Mouse (Mus musculus) forebrain, embryonic 13.5 days (tissue): ENCODE data around the gene Sipa1l1. TPM values are rescaled to one million over a fixed set of nuclear protein-coding genes. Genes with fewer than 3 reads are reported as not detected.

ENCODE experiments used
- ATAC-seq: fragments of 200-750 bp; cut with Nextera tagmentation; 2 replicates; pipeline ENCODE4 v1.8.0; 2017
- H3K27ac ChIP-seq: fragments of 300-500 bp; sonication (generic); 2 replicates; pipeline ENCODE4 v1.5.1; 2015; ENCODE audit warnings: inconsistent platforms, mild to moderate bottlenecking, moderate library complexity
- H3K27me3 ChIP-seq: fragments of 300-500 bp; sonication (generic); 2 replicates; pipeline ENCODE4 v1.6.1; 2015; ENCODE audit warnings: mild to moderate bottlenecking, inconsistent platforms
- H3K36me3 ChIP-seq: fragments of 300-500 bp; sonication (generic); 2 replicates; pipeline ENCODE4 v1.6.1; 2015; ENCODE audit warnings: mild to moderate bottlenecking, inconsistent platforms; ENCODE audit not compliant: poor library complexity, severe bottlenecking
- H3K4me1 ChIP-seq: fragments of 300-500 bp; sonication (generic); 2 replicates; pipeline ENCODE4 v1.6.1; 2015; ENCODE audit warnings: inconsistent platforms
- H3K4me2 ChIP-seq: fragments of 300-500 bp; sonication (generic); 2 replicates; pipeline ENCODE4 v1.6.1; 2015; ENCODE audit warnings: inconsistent platforms, mild to moderate bottlenecking, moderate library complexity
- H3K4me3 ChIP-seq: fragments of 300-500 bp; sonication (generic); 2 replicates; pipeline ENCODE4 v1.5.1; 2015; ENCODE audit warnings: mild to moderate bottlenecking, inconsistent platforms
- H3K9ac ChIP-seq: fragments of 300-500 bp; sonication (generic); 2 replicates; pipeline ENCODE4 v1.6.1; 2015; ENCODE audit warnings: mild to moderate bottlenecking, inconsistent platforms
- H3K9me3 ChIP-seq: fragments of 300-500 bp; sonication (generic); replicated peaks from 2 replicates; pipeline ENCODE4 v1.6.1; 2016; ENCODE audit warnings: inconsistent platforms
- WGBS: fragments of 180-500 bp; shearing (Covaris S2); methylation state at CpG from one replicate; pipeline ENCODE4 v1.1.7; 2015; 5-methylcytosine and 5-hydroxymethylcytosine counted together
- polyA plus RNA-seq: library from polyadenylated mRNA; unstranded; fragments of >200 nt; fragmentation: Nextera tagmentation; extraction: Ambion mirVana; gene quantifications from 2 replicates; pipeline ENCODE4 v1.2.1, GENCODE M21; 2015

Sipa1l1 gene
- polyA plus RNA-seq, 1 experiment from 2014 or later, result 19.3 TPM

DNA sequence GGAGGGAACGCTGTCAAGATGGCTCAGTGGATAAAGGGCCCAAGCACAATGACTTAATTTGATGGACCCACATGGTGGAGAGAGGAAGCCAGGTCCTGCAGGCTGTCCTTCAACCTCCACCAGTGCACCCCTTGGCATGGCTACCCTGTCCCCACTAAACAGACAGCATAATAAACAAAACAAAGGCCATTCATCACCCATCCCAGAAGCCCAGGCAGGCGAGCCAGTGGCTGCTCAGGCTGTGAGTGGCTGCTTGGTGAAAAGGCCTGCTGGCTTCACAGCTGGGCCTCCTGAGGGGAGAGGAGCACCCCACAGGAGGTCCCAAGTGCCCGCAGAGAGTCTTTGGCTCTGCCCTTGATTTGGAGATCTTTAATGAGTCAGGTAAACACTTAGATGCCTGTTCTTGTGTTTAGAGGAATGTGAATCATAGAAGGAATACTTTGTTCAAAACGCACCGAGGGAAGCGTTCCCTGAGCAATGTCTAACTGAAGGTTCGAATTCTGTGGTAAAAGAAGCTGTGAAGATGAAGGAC is 27.6 kb downstream of the Sipa1l1 start:
- Histone ChIP-seq H3K36me3 (no peaks in the 10 kb centered on the region), H3K4me1 (peaks cover 22% of the 10 kb centered on the region), H3K9me3 (no peaks in the 10 kb centered on the region), H3K4me3 (no peak overlapping the region), H3K27ac (no peak overlapping the region), H3K27me3 (no peaks in the 10 kb centered on the region), H3K4me2 (no peak overlapping the region), H3K9ac (no peak overlapping the region; the same call in 1 of the 2 replicates)
- WGBS, result 21% methylated on average over 7 of the region's 7 CpGs
- no peak for ATAC-seq

DNA sequence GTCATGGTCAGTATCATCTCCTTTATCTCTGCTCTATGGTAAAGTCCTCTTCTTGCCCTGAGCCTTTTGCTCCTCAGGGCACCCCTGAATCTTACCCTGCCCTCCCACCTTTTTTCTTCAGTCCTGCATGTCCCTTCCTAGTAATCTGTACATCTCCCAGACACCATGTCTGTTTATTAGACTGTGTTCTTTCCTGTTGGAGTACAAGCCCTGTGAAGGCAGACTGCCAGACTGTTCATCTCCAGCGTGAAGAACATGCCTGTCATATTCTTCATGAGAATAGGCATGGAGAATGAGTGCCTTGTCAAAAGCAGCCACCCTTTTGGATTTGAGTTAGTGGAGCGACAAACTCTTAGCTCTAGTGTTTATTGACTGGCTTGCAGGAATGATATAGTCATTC is 28.1 kb downstream of the Sipa1l1 start:
- WGBS, result 79% methylated on average over 2 of the region's 2 CpGs
- ATAC-seq, result no peak
- no peak overlapping the region for H3K27ac ChIP-seq
- H3K36me3 ChIP-seq, result no peaks in the 10 kb centered on the region
- no peaks in the 10 kb centered on the region for H3K27me3 ChIP-seq
- no peak overlapping the region for H3K4me3 ChIP-seq
- H3K4me2 ChIP-seq, result no peak overlapping the region
- H3K9ac ChIP-seq, result no peak overlapping the region
- no peaks in the 10 kb centered on the region for H3K9me3 ChIP-seq
- peaks cover 22% of the 10 kb centered on the region for H3K4me1 ChIP-seq

DNA sequence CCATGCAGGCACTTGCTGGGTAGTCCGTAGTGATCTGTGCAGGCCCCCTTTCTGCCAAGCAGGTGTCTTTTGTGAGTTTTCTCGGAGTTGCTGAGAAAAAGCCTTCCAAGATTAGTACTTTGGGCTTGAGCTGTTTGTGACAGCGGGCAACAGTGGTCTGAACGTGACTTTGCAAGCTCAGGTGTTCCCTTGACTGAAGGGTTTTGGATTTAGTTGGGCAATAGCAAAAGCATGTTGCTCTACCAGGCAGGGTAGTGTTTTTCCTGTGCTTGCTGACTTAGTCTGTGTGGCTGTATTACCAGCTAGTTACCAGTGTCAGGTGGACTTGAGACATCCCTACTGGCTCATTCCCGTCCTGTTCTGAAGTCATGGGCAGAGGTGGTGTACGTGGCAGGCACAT is 30.2 kb downstream of the Sipa1l1 start:
- 84% methylated on average over 6 of the region's 6 CpGs for WGBS
- Histone ChIP-seq H3K36me3 (no peaks in the 10 kb centered on the region), H3K27me3 (no peaks in the 10 kb centered on the region), H3K4me1 (peaks cover 18% of the 10 kb centered on the region), H3K4me2 (no peak overlapping the region), H3K9ac (no peak overlapping the region), H3K27ac (no peak overlapping the region), H3K4me3 (no peak overlapping the region), H3K9me3 (no peaks in the 10 kb centered on the region)
- no peak for ATAC-seq

DNA sequence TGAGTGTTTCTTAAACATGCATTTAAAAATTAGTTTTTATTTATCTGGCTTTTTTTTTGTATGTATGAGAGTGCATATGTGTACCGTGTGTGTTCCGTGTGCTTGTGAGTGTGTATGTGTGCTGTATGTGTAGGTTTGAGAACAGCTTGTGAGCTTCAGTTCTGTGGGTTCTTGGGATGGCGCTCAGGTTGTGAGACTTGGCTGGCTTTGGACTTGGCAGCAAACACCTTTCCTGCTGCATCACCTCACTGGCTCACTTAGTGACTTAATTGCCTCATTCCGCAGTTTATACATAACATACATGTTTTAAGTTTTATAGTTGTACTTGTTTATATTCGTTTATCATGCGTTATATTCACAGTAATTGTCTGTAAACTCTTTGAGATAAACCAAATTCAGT is 35.0 kb downstream of the Sipa1l1 start:
- Histone ChIP-seq H3K4me3 (no peak overlapping the region), H3K9ac (no peak overlapping the region), H3K4me2 (no peak overlapping the region), H3K36me3 (no peaks in the 10 kb centered on the region), H3K9me3 (no peaks in the 10 kb centered on the region), H3K4me1 (no peaks in the 10 kb centered on the region), H3K27ac (no peak overlapping the region), H3K27me3 (no peaks in the 10 kb centered on the region)
- 93% methylated on average over 6 of the region's 6 CpGs for WGBS
- ATAC-seq, result no peak

DNA sequence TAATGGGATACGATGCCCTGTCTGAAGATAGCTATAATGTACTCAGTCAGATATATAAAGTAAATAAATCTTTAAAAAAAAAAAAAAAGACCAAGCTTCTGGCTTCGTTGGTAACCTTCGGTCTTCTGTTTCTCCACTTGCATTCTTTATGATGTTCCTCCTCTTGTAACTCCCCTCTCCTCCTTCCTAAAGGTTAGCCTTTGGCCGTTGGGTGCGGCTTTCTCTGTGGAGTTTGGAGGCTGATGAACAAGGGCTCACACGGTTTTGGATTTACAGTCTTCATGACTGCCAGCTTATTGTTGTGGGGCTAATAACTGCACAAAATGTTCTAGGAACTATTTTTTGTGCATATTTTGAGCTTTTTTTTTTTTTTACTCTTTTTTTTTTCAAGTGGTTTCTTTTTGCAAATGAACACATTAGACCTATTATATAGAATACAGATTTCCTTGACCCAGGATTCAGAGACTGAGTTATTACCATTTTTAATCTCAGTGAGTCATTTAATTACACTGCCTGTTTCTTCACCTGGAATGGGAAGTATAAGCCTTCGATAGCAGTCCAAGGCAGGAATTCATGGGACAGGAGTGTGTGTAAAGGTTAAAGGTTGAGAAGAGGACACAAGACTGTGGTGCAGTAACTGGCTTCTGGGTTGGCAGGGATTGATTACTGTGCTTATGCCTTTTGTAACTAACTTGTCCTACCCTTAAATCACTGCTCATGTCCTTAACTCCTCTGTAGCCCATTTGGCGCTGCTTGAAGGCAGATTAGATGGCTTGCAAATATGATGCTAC is 37.9 kb downstream of the Sipa1l1 start:
- 93% methylated on average over 8 of the region's 8 CpGs for WGBS
- Histone ChIP-seq H3K9me3 (no peaks in the 10 kb centered on the region), H3K27me3 (no peaks in the 10 kb centered on the region), H3K4me3 (no peak overlapping the region), H3K4me1 (no peaks in the 10 kb centered on the region), H3K4me2 (no peak overlapping the region), H3K9ac (no peak overlapping the region), H3K36me3 (no peaks in the 10 kb centered on the region), H3K27ac (no peak overlapping the region)
- ATAC-seq, result no peak

DNA sequence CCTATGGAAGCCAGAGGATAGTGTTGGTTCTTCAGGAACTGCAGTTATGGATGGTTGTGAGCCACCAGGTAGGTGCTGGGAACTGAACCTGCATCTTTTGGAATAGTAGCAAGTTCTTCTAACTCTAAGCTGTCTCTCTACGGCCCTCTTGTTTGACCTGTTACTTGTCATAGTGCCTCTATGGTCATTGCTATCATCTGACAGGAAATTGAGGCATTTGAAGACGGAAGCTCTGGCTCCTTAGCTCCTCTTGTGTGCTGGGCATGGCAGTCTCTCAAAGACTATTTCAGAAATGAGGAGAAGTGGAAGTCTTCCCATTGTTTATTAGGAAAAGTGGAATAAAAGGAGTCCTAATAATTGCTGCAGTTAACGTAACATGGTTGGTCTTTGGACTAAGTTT is 38.9 kb downstream of the Sipa1l1 start:
- H3K9ac ChIP-seq, result no peak overlapping the region
- H3K4me1 ChIP-seq, result no peaks in the 10 kb centered on the region
- H3K36me3 ChIP-seq, result no peaks in the 10 kb centered on the region
- H3K27ac ChIP-seq, result no peak overlapping the region
- ATAC-seq, result no peak
- H3K4me3 ChIP-seq, result no peak overlapping the region
- H3K4me2 ChIP-seq, result no peak overlapping the region
- H3K27me3 ChIP-seq, result no peaks in the 10 kb centered on the region
- WGBS, result 88% methylated on average over 3 of the region's 3 CpGs
- no peaks in the 10 kb centered on the region for H3K9me3 ChIP-seq

DNA sequence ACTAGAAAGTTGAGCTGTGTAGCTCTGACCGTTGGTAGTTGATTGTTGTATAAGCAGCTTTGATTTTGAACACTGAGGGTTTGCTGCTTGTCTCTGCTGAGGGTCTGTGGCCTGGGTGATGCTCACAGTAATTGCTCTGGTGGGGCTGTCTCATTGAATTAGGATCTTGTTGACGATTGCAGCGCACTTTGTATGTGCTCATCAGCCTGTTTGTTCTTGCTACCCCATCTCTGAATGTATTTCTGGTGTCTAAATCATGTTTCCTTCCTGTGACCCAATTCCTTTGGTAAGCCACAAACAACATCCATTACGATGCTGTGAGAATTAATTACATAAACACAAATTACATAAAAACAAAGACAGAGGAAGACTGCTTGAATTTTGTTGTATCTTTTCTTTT is 39.5 kb downstream of the Sipa1l1 start:
- H3K9me3 ChIP-seq, result no peaks in the 10 kb centered on the region

DNA sequence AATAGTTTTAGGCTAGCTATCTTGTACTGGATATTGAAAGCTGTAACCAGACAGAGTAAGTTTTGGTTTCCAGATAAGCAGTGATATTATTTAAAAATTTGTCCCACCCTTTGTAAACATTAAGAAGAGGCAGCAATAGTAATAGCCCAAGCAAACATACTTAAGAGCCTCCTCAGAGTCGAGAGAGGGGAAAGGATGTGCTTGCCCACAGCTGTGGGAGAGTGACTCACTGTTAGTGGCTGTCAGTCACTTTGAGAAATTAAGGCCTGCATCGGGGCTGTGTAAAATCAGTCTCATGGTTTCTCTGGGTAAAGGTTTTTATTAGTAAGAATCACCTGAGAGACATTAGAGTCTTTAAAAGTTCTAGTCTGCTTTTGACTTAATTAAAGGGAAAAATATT is 40.6 kb downstream of the Sipa1l1 start:
- H3K4me1 ChIP-seq, result no peaks in the 10 kb centered on the region
- no peak overlapping the region for H3K27ac ChIP-seq
- 77% methylated on average over 2 of the region's 2 CpGs for WGBS
- H3K27me3 ChIP-seq, result no peaks in the 10 kb centered on the region
- no peak overlapping the region for H3K4me3 ChIP-seq
- no peak for ATAC-seq
- H3K9ac ChIP-seq, result no peak overlapping the region
- no peaks in the 10 kb centered on the region for H3K9me3 ChIP-seq
- H3K4me2 ChIP-seq, result no peak overlapping the region
- H3K36me3 ChIP-seq, result peaks cover 4% of the 10 kb centered on the region; the same call in 1 of the 2 replicates

More for the DNA sequence above, 39.5 kb downstream of the Sipa1l1 start:
- H3K36me3 ChIP-seq, result no peaks in the 10 kb centered on the region
- WGBS, result 87% methylated on average over 4 of the region's 4 CpGs
- no peaks in the 10 kb centered on the region for H3K4me1 ChIP-seq
- H3K4me2 ChIP-seq, result no peak overlapping the region
- no peak overlapping the region for H3K9ac ChIP-seq
- H3K4me3 ChIP-seq, result no peak overlapping the region
- H3K27me3 ChIP-seq, result no peaks in the 10 kb centered on the region
- ATAC-seq, result no peak
- H3K27ac ChIP-seq, result no peak overlapping the region

GRCm38 (mm10) chr12:82213056-82213455 is 43.9 kb downstream of the Sipa1l1 start:
- H3K27me3 ChIP-seq, result no peaks in the 10 kb centered on the region
- ATAC-seq, result no peak
- peaks cover 4% of the 10 kb centered on the region; the same call in 1 of the 2 replicates for H3K36me3 ChIP-seq
- WGBS, result 75% methylated on average over 2 of the region's 2 CpGs
- H3K27ac ChIP-seq, result no peak overlapping the region
- H3K9me3 ChIP-seq, result no peaks in the 10 kb centered on the region
- no peak overlapping the region for H3K4me3 ChIP-seq
- no peak overlapping the region for H3K9ac ChIP-seq
- no peaks in the 10 kb centered on the region for H3K4me1 ChIP-seq
- H3K4me2 ChIP-seq, result no peak overlapping the region

- Histone ChIP-seq H3K9me3 (no peaks in the 10 kb centered on the region), H3K4me3 (no peak overlapping the region), H3K27ac (no peak overlapping the region), H3K4me2 (no peak overlapping the region), H3K36me3 (peaks cover 4% of the 10 kb centered on the region; the same call in 1 of the 2 replicates), H3K4me1 (no peaks in the 10 kb centered on the region), H3K9ac (no peak overlapping the region), H3K27me3 (no peaks in the 10 kb centered on the region)
- WGBS, result 83% methylated on average over 5 of the region's 5 CpGs
- no peak for ATAC-seq
These were observed 45.8 kb downstream of the Sipa1l1 start for GRCm38 (mm10) chr12:82214916-82215315.

GRCm38 (mm10) chr12:82216801-82217553 is 47.9 kb downstream of the Sipa1l1 start:
- WGBS, result 78% methylated on average over 6 of the region's 6 CpGs
- Histone ChIP-seq H3K9ac (no peak overlapping the region), H3K4me3 (no peak overlapping the region), H3K4me1 (no peaks in the 10 kb centered on the region), H3K27ac (no peak overlapping the region), H3K36me3 (peaks cover 4% of the 10 kb centered on the region; the same call in 1 of the 2 replicates), H3K4me2 (no peak overlapping the region), H3K27me3 (no peaks in the 10 kb centered on the region), H3K9me3 (no peaks in the 10 kb centered on the region)
- no peak for ATAC-seq

DNA sequence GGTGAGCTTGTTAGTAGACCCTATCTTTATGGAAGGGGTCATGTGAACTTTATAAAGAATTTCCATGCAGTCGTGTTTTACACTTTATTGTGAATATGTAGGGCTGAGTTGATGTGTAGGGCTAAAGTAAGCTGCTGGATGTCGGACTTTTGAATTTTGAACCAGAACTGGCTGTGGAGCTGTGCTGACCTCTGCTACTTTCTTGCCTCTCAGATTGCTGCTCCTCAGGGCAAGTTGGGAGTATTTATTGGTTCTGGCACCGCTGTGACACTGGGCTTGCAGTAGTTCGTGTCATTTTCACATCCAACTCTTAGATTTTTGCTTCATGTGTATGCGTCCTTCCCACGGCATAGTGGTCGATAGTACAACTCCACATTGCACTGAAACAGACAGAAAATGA is 49.1 kb downstream of the Sipa1l1 start:
- Histone ChIP-seq H3K4me2 (no peak overlapping the region), H3K9me3 (no peaks in the 10 kb centered on the region), H3K27me3 (no peaks in the 10 kb centered on the region), H3K4me3 (no peak overlapping the region), H3K4me1 (no peaks in the 10 kb centered on the region), H3K27ac (no peak overlapping the region), H3K36me3 (peaks cover 4% of the 10 kb centered on the region; the same call in 1 of the 2 replicates), H3K9ac (no peak overlapping the region)
- 96% methylated on average over 7 of the region's 7 CpGs for WGBS
- no peak for ATAC-seq
